Mouse (Mus musculus) frontal cortex, postnatal 10 days (tissue): ENCODE data around the gene Exoc4.
A peak's percentile ranks its signal among the peaks of the same experiment; 100 is the strongest.

ENCODE experiments used
- DNase-seq, 2 experiments: peaks; one replicate each; pipeline ENCODE4 v3.0.0; 2022; ENCODE audit warnings: low spot score in 2 of 2, mixed read lengths in 1 of 2

Exoc4 gene

DNA sequence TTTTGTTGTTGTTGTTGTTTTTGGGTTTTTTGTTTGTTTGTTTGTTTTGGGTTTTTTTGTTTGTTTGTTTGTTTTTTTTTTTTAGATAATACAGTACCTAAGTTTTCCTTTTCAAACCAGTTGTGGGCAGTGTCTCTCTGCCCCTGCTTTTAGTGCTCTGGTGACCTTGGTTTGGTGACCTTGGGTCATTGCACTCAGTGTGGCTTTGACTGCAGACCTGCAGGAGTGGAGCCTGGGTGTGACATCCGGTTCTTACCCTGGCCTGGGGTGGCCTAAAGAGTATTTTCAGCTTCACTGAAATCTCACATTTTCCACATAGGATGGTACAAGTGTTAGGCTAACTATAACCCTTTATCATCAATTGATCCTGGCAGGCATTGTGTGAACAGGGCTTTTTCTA lies 371.8 kb downstream of the Exoc4 start:
- DNase-seq: no peak

DNA sequence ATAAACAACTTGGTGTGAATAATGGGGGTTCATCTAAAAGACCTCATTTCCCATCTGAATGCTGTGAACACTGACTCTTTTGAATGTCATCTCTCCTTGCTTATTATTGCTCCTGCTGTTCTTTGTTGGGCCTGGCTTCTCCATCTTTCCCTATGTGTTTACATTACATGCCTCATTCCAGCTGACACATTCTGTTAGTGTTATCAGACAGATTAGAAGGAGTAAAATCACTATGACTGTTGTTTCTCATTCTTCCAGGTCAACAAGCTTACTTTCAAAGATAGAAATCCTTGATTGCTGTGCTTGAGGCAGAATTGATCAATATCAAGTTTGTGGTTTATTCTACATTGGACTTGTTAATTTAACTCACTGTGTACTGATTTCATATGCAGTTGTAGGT lies 377.0 kb downstream of the Exoc4 start:
- no peak for DNase-seq

DNA sequence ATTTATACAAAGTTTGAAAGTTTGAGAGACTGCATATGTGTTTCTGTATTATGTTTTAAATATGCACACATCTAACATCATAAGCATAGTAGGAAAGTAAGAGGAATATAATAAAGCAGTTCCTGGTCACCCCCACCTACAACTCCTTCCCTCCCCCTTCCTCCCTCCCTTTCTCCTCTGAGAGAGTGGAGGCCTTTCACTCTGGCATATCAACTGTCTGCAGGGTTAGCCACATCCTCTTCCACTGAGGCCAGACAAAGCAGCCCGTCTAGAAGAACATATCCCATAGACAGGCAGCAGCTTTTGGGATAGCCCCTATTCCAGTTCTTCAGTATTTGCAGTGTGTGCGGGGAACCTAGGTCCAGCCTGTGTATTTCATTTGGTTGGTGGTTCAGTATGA lies 382.2 kb downstream of the Exoc4 start:
- DNase-seq: no peak

DNA sequence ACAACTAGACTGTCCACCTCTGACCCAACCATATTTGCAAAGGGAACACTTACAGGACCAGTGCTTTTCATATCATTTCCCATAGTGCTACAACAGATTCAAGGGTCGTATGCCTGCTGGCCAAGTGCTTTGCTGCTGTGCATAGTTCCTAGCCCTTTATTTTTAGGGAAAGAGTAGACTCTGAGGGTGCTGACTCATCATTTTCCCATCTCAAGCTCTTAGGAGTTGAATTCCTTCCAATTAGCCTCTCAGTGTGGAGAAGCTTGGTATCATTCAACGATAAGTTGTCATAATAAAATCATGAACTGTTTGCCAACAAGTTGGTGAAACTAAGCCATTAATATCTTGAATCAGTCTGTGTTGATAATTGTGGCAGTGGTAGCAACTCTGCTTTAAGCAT lies 388.3 kb downstream of the Exoc4 start:
- no peak for DNase-seq

DNA sequence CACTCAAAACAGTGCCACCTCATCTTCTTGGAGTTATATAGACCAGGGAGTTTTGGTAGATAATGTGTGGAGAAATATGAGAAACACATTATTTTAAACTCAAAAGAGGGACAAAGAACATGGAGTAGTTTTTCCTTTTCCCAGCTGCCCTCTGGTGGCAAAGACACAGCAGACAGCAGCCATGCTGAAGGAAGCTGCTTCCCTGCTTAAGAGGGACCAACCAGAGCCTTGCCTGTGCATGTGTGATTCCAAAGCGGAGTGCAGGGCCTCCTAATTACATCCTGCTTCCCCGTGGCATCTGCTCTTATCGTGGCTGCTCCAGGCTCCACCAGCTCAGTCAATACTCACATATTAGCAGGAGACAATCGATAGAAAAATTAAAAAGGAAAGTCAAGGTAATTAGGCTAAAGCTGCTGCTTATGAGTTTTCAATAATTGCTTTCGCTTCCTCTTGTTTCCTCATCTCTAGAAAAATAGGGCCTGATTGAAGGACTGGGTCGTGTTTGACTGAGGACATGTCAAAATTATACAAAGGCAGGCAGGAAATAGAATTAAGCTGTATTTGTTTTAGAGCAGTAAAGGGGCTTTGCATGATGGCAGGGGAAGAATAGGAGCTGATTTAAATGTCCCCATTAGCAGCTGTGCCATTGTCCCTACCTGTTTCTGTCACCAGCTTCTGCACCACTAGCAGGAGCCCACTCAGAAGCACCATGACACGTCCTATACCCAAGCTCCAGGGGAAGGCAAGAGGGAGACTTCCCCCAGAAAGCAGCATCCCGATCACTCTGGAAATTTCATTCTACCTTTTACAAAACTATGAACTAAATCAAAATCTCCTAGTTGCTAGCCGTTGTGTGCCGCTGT lies 433.1 kb downstream of the Exoc4 start:
- peak; percentile 27 to 49 for DNase-seq

DNA sequence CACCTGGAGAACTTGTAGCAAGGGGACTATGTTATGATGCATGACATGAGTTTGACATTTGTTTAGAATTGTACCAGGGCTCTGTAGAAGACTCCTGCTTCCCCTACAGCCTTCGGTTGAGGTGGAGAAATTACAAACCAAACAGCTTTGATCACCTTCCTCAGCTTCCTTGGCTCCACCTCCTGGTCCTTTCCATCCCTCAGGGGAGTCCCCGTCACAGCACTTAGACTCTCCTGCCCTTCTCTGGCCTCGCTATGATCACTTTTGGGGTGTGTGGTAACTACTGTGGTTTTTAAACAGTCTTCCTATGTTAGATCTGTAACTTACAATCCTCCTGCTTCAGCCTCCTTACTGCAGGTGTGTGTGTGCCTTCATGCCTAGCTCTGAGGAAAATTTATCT lies 434.6 kb downstream of the Exoc4 start:
- no peak for DNase-seq

DNA sequence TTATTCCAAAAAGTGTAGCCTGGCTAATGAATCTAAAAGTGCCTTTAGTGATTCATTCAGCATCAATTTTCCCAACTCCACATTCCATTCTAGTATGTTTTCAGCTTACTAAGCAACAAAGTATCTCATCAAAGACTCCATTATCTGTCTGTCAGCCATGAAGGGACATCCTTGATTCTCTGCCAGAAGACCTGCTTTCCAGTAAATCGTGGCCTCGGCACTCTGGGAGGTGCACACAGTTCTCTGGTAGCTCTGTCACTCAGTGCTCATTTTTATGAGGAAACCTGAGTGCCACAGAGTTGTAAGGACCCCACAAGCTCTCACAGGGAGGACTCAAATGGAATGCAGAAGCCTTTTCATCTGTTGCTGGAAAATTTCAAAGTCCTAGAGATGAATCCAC lies 436.4 kb downstream of the Exoc4 start:
- DNase-seq: no peak

DNA sequence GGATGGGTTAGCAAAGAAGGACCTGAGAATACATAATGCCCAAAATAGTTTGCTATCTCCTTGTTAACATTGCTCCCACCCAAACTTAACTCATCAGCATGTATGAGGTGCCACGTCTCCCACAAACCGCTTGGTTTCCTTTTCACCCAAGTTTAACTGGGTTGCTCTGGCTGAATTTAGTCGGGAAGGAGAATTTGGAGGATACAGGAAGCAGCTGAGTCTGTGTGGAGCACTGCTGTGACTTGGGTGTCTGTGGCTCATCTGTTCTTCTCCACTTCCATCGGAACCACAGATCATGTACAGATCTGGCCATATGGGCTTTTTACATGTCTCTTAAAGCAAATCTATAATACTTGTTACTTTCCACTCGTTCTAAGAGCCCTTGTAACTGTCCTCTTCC lies 441.7 kb downstream of the Exoc4 start:
- DNase-seq: no peak

DNA sequence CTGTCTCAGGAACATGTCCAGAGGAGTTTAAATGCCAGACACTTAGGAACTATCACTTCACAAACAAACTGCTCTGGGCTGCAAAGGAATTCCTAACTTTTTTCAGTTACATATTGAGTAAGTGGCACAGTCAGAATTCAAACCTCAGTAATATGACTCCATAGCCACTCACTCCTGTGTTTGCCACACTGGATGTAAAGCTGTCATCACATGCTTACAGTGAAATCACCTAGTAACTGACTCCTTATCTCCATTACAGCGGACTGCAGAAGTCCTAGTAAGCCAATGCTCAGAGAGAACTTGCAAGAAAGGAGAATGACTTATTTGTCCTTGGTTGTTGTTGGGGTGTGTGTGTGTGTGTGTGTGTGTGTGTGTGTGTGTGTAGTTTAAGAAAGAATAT lies 448.1 kb downstream of the Exoc4 start:
- DNase-seq: no peak

DNA sequence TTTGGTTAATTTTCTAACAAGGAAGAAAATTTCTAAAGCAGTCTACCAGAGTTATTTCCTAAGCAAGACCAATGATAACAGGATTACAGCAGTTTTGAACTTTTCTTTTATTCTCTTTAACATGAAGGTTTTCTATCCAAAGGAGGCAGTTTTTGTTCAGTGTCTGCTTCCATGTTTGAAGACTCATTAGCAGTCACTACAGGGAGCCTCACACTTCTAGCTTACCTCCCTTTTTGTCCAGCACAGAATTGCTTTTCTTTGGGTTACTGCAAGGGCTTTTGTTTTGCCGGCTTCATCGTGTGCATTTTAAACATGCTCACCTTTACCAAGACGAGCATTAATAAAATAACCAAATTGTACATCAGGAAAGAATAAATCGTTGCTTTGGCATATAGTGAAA lies 460.0 kb downstream of the Exoc4 start:
- no peak for DNase-seq

DNA sequence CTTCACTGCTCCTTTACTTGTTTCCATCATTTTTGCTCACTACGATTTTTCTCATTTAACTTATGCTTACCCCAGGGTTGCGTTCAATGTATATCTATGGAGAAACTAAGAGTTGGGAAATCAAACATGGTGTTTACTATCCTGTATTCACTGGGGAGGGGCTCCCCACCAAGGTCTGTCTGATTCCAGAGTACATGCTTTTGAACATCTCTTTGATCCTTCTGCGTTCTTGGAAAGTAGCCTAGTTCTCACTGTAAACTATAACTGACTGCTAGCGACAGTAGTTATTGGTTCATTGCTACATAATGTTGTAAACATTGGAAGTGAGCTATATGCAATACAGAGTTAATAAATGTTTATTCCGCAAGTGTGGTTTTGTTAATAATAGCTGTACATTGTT lies 460.5 kb downstream of the Exoc4 start:
- DNase-seq: no peak

DNA sequence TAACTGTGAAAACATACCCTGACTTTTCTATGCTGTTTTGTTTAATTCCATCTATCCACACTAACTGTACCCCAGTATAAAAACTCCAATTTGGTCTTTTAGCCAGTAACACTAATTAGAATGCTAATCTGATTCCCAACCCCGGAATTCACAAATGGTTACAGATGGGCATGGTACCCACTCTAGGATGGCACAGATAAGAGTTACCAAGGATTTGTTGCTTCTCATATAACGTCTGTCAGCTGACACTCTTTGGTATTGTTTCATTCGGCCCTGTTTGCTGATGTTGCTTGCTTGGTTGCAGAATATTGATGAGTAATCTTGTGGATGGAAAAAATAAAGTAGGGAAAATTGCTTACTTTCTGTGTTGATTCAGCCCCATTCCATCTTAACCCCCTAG lies 462.9 kb downstream of the Exoc4 start:
- no peak for DNase-seq

DNA sequence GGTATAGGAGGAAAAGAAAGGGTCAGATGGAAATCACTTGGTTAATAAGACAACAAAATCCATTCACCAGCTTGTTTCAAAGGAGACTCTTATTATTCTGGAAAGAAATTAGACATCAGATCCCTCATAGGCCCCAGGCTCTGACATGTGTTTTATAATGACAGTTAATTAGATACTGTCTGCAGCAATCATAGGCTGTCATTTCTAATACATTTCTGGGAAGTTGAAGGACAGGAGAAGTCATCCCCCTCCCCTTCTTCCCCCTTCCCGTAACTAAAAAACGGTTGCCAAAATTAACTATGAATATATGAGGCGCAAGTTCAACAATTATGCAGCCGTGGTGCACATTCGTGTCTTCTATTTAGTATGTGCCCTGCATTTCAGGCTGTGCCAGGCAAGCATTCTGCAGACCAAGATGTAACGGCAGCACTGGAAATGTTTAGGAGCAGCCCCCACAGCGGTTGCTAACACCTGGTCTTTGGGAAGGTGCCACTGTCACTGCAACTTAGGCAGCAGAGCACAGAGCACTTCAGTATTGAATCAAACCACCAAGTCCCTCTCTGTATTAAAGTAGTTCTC lies 463.7 kb downstream of the Exoc4 start:
- no peak for DNase-seq

DNA sequence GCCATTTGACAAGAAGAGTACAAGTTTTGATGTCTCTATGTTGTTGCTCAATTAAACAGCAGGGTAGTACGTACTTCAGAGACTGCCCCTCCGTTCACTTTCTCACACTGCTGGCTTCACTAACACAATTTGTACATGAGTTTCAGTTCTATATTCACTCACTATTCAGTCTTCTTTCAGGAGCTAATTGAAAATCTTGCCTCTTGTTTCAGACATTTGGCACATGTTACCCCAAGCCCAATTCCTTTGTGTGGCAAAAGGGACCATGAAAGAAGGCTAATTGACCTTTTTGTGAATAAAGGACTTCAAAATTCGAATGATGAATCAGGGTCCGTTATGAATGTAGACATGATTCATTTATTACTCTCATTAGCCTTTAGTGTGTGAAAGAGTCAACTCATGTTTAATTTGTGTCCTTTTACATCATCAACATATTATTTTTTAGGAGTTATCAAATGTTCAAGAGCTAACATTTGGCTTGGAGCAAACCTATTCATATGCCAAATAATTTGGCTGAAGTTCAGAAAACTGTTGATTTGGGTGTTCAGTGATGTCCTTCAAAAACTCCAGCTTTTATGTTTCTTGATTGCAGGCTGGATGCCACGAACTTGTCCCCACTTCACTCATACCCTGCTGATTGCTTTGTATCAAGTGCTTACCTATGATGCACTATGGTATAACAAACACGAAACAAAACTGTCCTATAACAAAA lies 467.5 kb downstream of the Exoc4 start:
- no peak for DNase-seq

DNA sequence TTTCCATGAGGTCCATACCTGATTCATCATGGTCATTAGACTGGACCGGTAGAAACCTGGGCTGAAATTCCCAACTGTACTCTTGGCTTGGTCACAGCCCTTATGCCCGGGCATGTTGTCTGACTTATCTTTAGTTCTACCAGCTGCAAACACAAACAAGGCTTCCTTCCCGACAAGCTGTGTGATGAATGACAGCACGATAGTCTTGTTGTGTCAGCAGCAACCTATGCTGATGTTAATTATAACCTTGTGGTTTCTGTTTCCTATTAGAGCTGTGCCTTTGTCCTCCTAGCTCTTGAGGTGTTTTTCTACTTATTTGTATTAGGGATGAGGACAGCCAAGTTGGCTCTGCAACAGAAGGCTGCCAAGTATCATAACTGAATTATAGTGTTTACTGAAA lies 472.3 kb downstream of the Exoc4 start:
- no peak for DNase-seq

DNA sequence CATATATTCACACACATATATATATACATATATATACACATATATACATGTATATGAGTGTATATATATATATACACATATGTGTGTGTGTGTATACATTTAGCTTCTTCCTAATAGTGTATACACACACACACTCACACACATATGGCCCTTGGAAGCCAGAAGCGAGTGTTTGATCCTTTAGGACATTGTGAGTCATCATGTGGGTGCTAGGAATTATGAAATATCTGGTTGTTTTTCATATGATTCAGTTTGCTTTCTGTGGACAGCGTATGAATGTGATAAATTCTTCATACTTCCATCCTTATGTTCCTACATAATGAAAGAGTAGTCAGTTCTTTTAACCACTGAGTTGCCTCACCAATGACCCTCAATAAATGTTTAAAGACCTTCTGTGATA lies 473.9 kb downstream of the Exoc4 start:
- no peak for DNase-seq

DNA sequence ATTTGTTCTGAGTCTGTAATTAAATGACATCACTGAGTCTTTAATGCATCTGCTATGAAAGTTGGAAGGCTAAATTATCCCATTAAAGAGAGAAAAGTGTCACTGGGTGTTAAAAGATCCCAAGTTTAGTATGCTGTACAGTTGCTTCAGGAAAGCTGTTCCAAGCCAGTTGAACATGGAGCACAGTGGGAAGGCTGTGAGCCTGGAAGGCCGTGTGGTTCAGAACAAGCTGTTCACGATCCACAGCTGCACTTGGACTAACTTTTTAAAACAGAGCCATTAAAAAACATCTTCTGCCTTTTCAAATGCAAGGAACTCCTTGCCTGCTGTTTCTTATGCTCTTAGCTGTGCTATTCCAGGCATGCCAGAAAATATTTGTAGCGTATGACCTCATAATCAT lies 475.7 kb downstream of the Exoc4 start:
- DNase-seq: no peak

DNA sequence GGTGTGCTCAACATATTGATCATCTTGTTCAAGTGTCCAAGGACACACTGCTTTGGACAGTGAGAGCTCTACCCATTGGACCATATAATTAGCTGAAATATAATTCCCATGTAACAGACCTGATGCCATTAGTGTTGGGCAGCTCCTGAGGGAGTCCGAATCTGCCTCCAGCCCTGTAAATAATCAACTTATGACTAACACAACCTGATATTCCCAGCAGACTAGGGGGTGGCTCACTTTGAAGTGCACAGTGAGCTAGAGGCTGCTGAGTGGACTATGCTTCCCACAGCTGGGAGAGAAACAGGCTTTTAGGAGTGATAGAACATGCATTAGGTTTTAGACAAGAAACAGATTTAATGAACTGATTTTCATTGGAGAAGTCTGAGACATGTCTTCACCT lies 478.4 kb downstream of the Exoc4 start:
- no peak for DNase-seq

DNA sequence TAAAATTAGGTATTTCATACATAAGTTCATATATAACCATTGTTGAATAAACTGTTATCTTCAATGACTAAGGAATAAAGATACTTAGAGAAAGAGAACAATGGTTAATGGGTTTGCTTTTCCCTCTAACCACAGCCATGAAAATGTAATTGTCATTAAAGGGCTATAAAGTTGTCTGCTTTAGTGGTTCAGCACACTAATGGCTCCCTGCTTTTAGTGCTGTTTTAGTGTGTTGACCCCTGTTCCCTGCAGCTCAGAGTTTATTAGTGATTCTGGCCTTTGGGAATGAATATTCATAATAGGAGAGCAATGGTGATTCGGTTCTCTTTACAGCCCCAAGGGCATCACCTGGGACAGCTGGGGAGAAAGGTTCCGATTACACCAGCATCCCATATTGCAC lies 483.3 kb downstream of the Exoc4 start:
- no peak for DNase-seq

DNA sequence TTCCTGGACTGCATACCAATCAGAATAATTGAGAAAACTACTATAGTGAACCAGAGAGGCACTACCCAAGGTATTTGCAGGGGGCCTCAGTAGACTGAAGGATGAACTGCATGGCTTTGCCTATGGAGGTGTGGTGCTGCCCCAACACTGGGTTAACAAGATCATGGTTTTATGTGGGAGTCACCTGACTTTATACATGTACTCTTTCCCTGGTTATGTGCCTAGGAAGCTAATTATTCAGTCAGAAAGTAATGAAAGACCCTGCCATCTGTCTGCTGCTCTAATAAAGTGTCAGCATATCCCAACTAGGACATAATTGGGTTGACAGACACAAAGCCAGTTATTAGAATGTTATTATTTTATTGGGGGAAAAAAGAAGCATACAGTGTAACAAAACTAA lies 484.7 kb downstream of the Exoc4 start:
- DNase-seq: no peak

DNA sequence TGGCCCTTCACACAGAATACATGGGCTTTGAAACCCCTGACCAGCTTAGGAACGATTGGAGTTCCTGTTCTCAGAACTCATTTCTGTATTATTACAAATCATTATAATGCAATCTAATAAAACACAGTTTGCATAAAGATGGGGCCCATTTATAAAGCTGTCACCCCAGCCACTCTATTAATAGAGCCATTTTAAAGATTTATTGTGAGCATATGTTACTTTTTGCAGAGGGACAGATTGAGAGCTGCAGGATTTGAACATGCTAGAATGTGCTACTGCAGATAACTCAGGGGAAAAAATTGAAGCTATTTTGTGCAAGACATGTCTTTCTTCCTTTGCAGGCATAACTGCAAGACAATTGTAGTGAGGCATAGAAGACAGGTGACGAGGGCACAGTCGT lies 485.1 kb downstream of the Exoc4 start:
- DNase-seq: no peak

DNA sequence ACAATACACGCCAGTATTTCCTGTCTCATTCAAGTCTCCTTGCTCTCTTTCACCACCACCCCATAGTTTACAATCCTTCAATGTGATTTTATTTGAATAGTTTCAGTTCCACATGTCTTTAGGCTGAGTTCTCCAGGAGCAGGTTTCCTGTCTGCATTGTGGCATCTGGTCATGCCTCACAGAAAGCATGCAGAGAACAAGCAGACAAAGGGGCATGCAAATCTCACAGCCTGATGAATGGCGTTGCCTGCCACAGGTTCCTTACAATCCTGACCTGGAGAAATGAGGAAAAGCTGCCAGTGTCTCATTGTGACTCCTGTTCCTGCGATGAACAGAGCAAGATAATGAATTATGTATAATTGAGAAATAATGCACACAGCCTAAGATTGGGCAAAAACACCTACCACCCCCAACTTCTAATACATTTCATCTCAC lies 490.0 kb downstream of the Exoc4 start:
- no peak for DNase-seq

DNA sequence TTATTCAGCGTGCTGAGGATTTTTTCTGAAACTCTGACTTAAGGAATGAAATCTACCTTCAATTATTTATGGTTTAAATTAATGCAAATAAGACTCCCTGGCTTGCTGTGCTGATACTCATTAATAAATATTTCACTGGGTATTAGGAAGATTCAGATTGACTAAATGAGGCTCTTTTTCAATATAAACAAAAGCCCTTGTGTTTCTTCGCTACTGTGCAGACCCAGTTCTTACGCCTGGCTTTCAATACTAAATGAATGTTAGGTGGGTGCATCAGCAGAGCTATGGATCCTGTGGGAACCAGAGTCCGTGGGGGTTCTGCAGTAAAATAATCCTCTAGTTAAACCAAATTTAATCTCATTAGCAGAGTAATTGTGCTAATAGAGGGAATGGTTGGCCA lies 490.4 kb downstream of the Exoc4 start:
- DNase-seq: no peak
